Mouse (Mus musculus) megakaryocyte, embryonic 14.5 days (primary cell): ENCODE results near the gene B3gnt9. TPM values are rescaled to one million over a fixed set of nuclear protein-coding genes. Genes with fewer than 3 reads are reported as not detected.

ENCODE experiments used
- H3K27me3 ChIP-seq: replicated peaks from 2 replicates; pipeline ENCODE3; 2012; ENCODE audit warnings: inconsistent platforms
- H3K36me3 ChIP-seq: replicated peaks from 2 replicates; pipeline ENCODE3; 2012; ENCODE audit warnings: low read length, inconsistent platforms, mixed read lengths
- H3K4me1 ChIP-seq: 2 replicates; pipeline ENCODE4 v1.6.1; 2012; ENCODE audit warnings: inconsistent platforms
- H3K4me3 ChIP-seq: replicated peaks from 2 replicates; pipeline ENCODE3; 2012; ENCODE audit warnings: moderate library complexity, mild to moderate bottlenecking, inconsistent platforms
- H3K9me3 ChIP-seq: 2 replicates; pipeline ENCODE4 v1.6.1; 2012; ENCODE audit warnings: inconsistent platforms
- FLI1 ChIP-seq: IDR thresholded peaks from 2 replicates; pipeline ENCODE4 v1.6.1; 2012; ENCODE audit warnings: low read length, inconsistent platforms, mixed read lengths
- GATA1 ChIP-seq: IDR thresholded peaks from 3 replicates; pipeline ENCODE4 v1.6.1; 2012; ENCODE audit warnings: mixed read lengths, low read length, inconsistent platforms, borderline replicate concordance
- polyA plus RNA-seq: library from polyadenylated mRNA; stranded (reverse); fragments of >175 nt; gene quantifications from 2 replicates; pipeline ENCODE4 v1.2.3, GENCODE M21; 2012; ENCODE audit warnings: low replicate concordance; ENCODE audit not compliant: insufficient read depth

Gene B3gnt9
- polyA plus RNA-seq, 1 experiment = 4.9 TPM

GRCm38 (mm10) chr8:105217926-105218522 is 36.9 kb downstream of the B3gnt9 start:
- Histone ChIP-seq H3K4me3 (no peak overlapping the region), H3K9me3 (no peaks in the 10 kb centered on the region), H3K27me3 (no peaks in the 10 kb centered on the region), H3K36me3 (peaks cover 23% of the 10 kb centered on the region), H3K4me1 (no peaks in the 10 kb centered on the region; the same call in 1 of the 2 replicates)
- TF ChIP-seq GATA1 = no peak
- TF ChIP-seq FLI1 = no peak

DNA sequence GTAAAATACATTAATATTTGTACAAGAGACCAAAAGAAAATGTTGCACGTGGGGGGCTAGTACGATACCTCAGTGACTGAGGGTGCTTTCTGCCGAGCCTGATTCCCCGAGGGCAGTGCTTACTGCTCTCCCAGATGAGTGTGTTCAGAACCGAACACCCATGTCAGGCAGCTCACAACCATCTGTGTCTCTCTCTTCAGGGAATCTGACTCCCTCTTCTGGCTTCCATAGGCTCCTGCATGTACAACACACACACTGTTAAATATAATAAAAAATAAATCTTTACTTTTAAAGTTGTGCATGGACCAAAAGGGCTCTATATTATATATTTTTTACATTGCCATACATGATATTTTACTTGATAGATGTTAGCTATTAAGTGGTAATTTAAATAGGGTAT is 40.8 kb downstream of the B3gnt9 start:
- Histone ChIP-seq H3K9me3 (no peaks in the 10 kb centered on the region), H3K4me3 (no peak overlapping the region), H3K27me3 (no peaks in the 10 kb centered on the region), H3K36me3 (peaks cover 28% of the 10 kb centered on the region), H3K4me1 (peaks cover 12% of the 10 kb centered on the region)
- TF ChIP-seq GATA1 (no peak), FLI1 (no peak)

GRCm38 (mm10) chr8:105209153-105210110 is 45.5 kb downstream of the B3gnt9 start:
- Histone ChIP-seq H3K4me3 (no peak overlapping the region), H3K9me3 (no peaks in the 10 kb centered on the region), H3K4me1 (peaks cover 22% of the 10 kb centered on the region), H3K36me3 (peaks cover 24% of the 10 kb centered on the region), H3K27me3 (no peaks in the 10 kb centered on the region)
- TF ChIP-seq FLI1 (no peak), GATA1 (no peak)

DNA sequence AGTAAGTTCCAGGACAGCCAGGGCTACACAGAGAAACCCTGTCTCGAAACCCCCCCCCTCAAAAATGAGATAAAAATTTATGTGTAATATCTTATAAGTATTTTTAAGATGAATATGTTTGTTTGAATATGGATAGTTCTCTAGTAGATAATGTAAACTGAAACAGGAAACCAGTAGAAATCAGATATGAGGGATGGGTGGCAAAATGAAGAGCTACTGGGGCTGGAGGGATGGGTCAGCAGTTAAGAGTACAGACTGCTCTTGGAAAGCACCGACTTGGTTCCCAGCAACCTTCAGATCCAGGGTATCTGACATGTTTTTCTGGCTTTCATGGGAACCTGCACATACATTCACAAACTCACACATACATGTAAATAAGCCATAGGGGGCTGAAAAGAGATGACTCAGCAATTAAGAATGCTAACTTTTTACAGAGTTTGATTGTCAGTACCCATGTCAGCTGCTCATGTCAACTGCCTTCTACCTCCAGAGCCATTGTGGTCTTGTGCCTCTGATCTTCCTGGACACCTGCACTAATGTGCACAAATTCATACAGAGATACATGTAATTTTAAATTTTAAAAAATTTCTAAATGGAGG is 47.2 kb downstream of the B3gnt9 start:
- no peaks in the 10 kb centered on the region for H3K9me3 ChIP-seq
- H3K4me3 ChIP-seq = no peak overlapping the region
- H3K27me3 ChIP-seq = no peaks in the 10 kb centered on the region
- no peak for TF ChIP-seq FLI1
- no peak for TF ChIP-seq GATA1
- H3K4me1 ChIP-seq = peaks cover 22% of the 10 kb centered on the region
- peaks cover 25% of the 10 kb centered on the region for H3K36me3 ChIP-seq

- Histone ChIP-seq H3K36me3 (peaks cover 29% of the 10 kb centered on the region), H3K9me3 (no peaks in the 10 kb centered on the region), H3K27me3 (no peaks in the 10 kb centered on the region), H3K4me3 (no peak overlapping the region), H3K4me1 (peaks cover 22% of the 10 kb centered on the region)
- no peak for TF ChIP-seq GATA1
- no peak for TF ChIP-seq FLI1
These were observed 48.1 kb downstream of the B3gnt9 start for GRCm38 (mm10) chr8:105206766-105207275.

DNA sequence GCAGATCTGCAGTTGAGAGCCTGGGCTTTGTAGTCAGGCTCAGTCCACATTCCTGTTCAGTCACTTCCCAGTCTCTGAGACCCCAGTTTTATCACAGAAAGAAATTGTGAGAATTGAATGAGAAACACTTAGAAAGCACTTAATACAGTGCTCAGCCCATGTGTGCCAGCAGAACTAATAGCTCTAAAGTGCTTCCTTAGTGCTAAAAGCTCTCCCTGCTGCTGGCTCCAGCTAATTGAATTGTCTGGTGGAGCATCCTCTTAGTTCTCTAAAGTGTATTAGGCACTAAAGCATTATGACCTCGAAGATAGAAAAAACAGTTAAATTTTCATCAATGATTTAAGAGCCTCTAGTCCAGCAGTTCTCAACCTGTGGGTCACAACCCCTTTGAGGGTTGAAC is 49.2 kb downstream of the B3gnt9 start:
- H3K4me1 ChIP-seq = peaks cover 21% of the 10 kb centered on the region
- H3K27me3 ChIP-seq = no peaks in the 10 kb centered on the region
- no peak overlapping the region for H3K4me3 ChIP-seq
- H3K9me3 ChIP-seq = no peaks in the 10 kb centered on the region
- H3K36me3 ChIP-seq = peaks cover 33% of the 10 kb centered on the region
- TF ChIP-seq FLI1 = no peak
- no peak for TF ChIP-seq GATA1

Other genes starting within 250 kb of the B3gnt9 start
- not detected in 2 replicates for gene Ces3a, start 206.6 kb downstream of the B3gnt9 start, polyA plus RNA-seq
- not detected in 2 replicates for gene Ces3b, start 171.4 kb downstream of the B3gnt9 start, polyA plus RNA-seq
- not detected in 2 replicates for gene Ces4a, start 123.4 kb downstream of the B3gnt9 start, polyA plus RNA-seq
- gene Cbfb, start 84.5 kb downstream of the B3gnt9 start, polyA plus RNA-seq = 2.1 and 15.3 TPM in 2 replicates
- gene D230025D16Rik, start 30.0 kb downstream of the B3gnt9 start, polyA plus RNA-seq = 1.4 and 2.1 TPM in 2 replicates
- gene Tradd, start 9.5 kb upstream of the B3gnt9 start, polyA plus RNA-seq = 32.6 and 35.8 TPM in 2 replicates
- gene Fbxl8, start 9.5 kb upstream of the B3gnt9 start, polyA plus RNA-seq = 6.2 and 8.9 TPM in 2 replicates
- gene Hsf4, start 14.6 kb upstream of the B3gnt9 start, polyA plus RNA-seq = 0.73 TPM in 1 of 2 replicates, not detected in the other
- 0.41 TPM in 1 of 2 replicates, not detected in the other for gene Nol3, start 21.0 kb upstream of the B3gnt9 start, polyA plus RNA-seq
- 1.6 and 1.8 TPM in 2 replicates for gene 4931428F04Rik, start 34.7 kb upstream of the B3gnt9 start, polyA plus RNA-seq
- gene Exoc3l, start 40.9 kb upstream of the B3gnt9 start, polyA plus RNA-seq = 76.3 and 141 TPM in 2 replicates
- gene E2f4, start 42.5 kb upstream of the B3gnt9 start, polyA plus RNA-seq = 39.4 and 41.2 TPM in 2 replicates
- gene Elmo3, start 50.4 kb upstream of the B3gnt9 start, polyA plus RNA-seq = 0.63 TPM in 1 of 2 replicates, not detected in the other
- gene Lrrc29, start 71.1 kb upstream of the B3gnt9 start, polyA plus RNA-seq = 13.0 and 15.5 TPM in 2 replicates
- gene Tmem208, start 71.2 kb upstream of the B3gnt9 start, polyA plus RNA-seq = 61.6 and 71.6 TPM in 2 replicates
- gene Fhod1, start 92.8 kb upstream of the B3gnt9 start, polyA plus RNA-seq = 78.6 and 155 TPM in 2 replicates
- 4.1 and 16.4 TPM in 2 replicates for gene Slc9a5, start 93.7 kb upstream of the B3gnt9 start, polyA plus RNA-seq
- 0.02 TPM in 1 of 2 replicates, not detected in the other for gene Plekhg4, start 118.1 kb upstream of the B3gnt9 start, polyA plus RNA-seq
- gene Kctd19, start 158.3 kb upstream of the B3gnt9 start, polyA plus RNA-seq = not detected in 2 replicates
- not detected in 2 replicates for gene Lrrc36, start 158.4 kb upstream of the B3gnt9 start, polyA plus RNA-seq
- 2.5 and 3.3 TPM in 2 replicates for gene Tppp3, start 216.4 kb upstream of the B3gnt9 start, polyA plus RNA-seq
- 5.4 and 9.0 TPM in 2 replicates for gene Zdhhc1, start 241.7 kb upstream of the B3gnt9 start, polyA plus RNA-seq